Mouse (Mus musculus) G1E (cell line): ENCODE measurements at regions not wholly inside any gene's neighbourhood (a gene's known extent, or its start where the extent isn't known, plus 50 kb on each side); places are given as distances from the start of the nearest gene placed in this dataset.

Experiments used
- CTCF ChIP-seq: IDR thresholded peaks from 2 replicates; pipeline ENCODE4 v1.5.1; 2012; ENCODE audit warnings: low read depth, low read length, inconsistent platforms, mixed read lengths
- GATA1 ChIP-seq: IDR thresholded peaks from 2 replicates; pipeline ENCODE4 v1.6.1; 2012; ENCODE audit warnings: borderline replicate concordance, low read length, inconsistent platforms, mixed read lengths
- POLR2AphosphoS5 ChIP-seq: IDR thresholded peaks from 2 replicates; pipeline ENCODE4 v1.6.1; 2012; ENCODE audit warnings: low read depth, low read length, inconsistent platforms; ENCODE audit not compliant: insufficient replicate concordance
- TAL1 ChIP-seq: conservative IDR thresholded peaks from 2 replicates; pipeline ENCODE4 v1.6.1; 2012; ENCODE audit warnings: low read depth, low read length, inconsistent platforms, mixed read lengths

GRCm38 (mm10) chr13:102031416-102031815 lies 263.4 kb upstream of the Pik3r1 start:
- no peak for TF ChIP-seq POLR2AphosphoS5
- no peak for TF ChIP-seq TAL1
- TF ChIP-seq CTCF: no peak
- no peak for TF ChIP-seq GATA1
